Mouse (Mus musculus) megakaryocyte, adult 5-6 weeks (primary cell): Measurements from ENCODE around the gene P2rx7. TPM values are rescaled to one million over a fixed set of nuclear protein-coding genes. Genes with fewer than 3 reads are reported as not detected.
A peak's percentile ranks its signal among the peaks of the same experiment; 100 is the strongest.
"Not testable (repeated sequence)": the region's sequence is repeated elsewhere in the genome, so short reads cannot be mapped to it uniquely, and the experiment has no call there.

Source experiments
- ATAC-seq: 2 replicates; pipeline ENCODE4 v1.8.0; 2016; ENCODE audit warnings: mild to moderate bottlenecking, inconsistent platforms; ENCODE audit not compliant: poor library complexity, severe bottlenecking
- total RNA-seq, 2 experiments: library from RNA; stranded (forward) in 1 of 2; stranded (reverse) in 1 of 2; fragments of 153-499, 151-499 nt in 1 of 2; fragments of 221-1000, 200-1000 nt in 1 of 2; gene quantifications; 2 replicates each; pipeline versions ENCODE4 v1.2.3 to v1.2.4; 2015 to 2017

Gene P2rx7
- total RNA-seq, 2 experiments from 2014 or later, result 35.6 to 61.2 TPM

DNA sequence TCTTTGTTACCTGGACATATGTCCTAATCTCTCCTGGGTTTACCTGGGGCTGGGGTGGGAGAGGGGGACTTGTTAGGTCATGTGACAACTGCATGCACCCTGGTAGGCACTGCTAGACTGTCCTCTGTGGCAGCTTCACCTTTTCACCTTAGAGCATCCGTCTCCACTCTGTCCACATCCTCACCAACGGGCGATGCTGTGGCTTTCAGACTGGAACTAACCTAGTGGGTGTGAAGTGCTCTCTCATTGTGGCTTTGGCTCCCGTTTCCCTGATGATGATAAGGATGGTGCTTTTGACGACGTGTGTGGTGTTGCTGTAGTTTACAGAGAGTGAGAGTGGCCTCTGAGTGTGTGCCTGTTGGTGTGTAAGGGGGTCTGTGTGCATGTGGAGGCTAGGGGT is 1.6 kb downstream of the P2rx7 start:
- ATAC-seq, result peak; percentile 31; the same call in 1 of the 2 replicates

- ATAC-seq, result no peak
These were observed 2.3 kb downstream of the P2rx7 start for GRCm38 (mm10) chr5:122646050-122646449.

- no peak for ATAC-seq
These were observed 3.7 kb downstream of the P2rx7 start for GRCm38 (mm10) chr5:122647256-122647924.

- not testable (repeated sequence) for ATAC-seq
These were observed 4.3 kb downstream of the P2rx7 start for GRCm38 (mm10) chr5:122647952-122648374.

DNA sequence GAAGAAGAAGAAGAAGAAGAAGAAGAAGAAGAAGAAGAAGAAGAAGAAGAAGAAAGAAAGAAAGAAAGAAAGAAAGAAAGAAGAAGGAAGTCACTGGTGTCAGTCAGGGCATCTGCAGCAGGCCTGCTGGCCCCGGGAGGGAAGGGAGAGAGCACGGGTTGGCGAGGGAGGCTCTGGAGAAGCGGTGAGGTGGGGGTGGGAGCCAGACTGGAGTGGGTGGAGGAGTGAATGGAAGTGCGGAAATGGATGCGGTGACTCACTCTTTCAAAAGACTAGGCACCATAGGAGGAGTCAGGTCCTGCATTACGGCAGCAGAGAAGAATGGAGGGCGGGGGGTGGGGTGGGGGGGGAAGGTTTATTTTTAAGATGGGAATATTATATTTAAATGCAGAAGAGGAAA is 5.6 kb downstream of the P2rx7 start:
- ATAC-seq, result no peak

DNA sequence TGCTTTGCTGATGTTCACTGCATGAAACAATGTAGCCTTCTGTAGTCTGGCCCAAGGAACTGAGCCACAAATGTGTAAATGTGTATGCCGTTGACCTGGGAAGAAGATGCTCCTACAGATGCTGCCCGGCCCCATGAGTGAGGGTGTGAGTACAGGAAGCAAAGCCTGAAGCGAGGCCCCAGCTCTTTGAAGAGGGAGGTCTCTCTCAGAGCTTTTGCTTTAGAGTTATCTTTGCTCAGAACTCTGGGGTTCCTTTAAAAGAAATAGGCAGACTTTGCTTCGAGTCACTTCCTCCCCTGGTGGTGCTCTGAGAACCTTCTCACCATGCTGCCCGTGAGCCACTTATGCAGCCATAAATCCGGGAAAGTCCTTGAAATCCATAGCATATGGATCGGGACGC is 6.4 kb downstream of the P2rx7 start:
- ATAC-seq, result no peak

GRCm38 (mm10) chr5:122652506-122652905 is 8.8 kb downstream of the P2rx7 start:
- peak; percentile 66 for ATAC-seq

GRCm38 (mm10) chr5:122653112-122653445 is 9.4 kb downstream of the P2rx7 start:
- peak; percentile 60; the same call in 1 of the 2 replicates for ATAC-seq

DNA sequence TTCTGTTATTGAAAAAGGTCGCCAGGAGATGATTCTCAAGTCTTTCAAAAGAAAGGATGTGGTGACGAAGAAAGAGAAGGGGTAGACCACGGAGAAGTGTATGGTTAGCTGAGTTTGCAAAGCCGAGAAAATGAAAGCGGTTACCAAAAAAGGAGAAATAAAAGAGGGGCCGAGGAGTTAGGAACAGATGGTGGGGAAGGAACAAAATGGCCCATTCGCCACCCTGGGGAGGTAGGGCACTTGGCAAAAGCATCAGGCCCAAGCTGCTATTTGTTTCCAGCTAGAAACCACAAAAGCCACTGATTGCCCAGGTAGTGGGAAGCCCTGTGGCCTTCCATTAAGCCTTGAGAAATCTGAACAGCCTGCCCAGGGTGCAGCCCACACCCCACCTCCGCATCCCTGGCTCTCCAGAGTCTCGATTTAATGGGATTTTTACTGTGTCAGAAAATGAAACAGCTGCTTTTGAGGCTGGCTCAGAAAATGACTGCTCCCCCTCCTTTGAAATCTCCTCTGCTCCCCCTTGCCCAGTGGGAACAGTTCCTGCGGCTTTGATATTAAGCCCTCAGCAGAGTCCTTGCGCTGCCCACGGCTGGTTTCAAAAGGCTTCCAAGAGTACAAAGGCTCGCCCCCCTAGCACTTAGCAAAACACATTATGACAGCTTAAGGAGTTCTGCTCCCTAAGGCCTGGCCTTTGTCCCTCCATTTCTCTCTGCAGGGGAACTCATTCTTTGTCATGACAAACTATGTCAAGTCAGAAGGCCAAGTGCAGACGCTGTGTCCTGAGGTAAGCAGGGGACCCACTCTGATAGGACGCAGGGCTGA is 9.9 kb downstream of the P2rx7 start:
- peak; percentile 56 for ATAC-seq

DNA sequence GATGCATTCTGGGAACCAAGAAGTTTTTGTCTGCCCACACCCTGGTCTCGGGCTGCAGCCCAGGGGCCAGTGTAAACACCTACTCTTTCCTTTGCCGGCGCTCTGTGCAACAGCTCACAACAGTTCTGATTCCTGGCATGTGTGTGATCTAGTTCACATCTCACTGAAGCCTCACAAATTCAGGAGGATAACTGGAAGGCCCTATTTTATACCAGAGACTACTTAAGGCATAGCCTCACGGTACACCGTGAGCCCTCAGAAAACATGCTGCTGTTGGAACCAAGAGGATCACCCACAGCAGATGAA is 10.5 kb downstream of the P2rx7 start:
- no peak for ATAC-seq

DNA sequence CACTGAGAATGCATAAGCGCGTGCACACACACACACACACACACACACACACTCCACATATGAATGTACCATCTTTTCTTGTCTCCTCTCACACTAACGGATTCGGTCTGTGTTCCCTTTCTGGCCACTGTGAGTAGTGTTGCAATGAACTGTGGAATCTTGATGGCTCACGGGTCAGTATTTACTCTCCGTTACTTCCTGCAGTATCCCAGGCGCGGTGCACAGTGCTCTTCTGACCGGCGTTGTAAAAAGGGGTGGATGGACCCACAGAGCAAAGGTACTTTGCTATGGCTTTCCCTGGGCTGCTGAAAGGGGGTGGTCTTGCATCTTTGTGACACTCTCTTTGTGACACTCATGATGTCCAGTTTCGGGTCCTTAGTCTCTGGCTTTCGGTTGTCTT is 13.1 kb downstream of the P2rx7 start:
- ATAC-seq, result no peak

DNA sequence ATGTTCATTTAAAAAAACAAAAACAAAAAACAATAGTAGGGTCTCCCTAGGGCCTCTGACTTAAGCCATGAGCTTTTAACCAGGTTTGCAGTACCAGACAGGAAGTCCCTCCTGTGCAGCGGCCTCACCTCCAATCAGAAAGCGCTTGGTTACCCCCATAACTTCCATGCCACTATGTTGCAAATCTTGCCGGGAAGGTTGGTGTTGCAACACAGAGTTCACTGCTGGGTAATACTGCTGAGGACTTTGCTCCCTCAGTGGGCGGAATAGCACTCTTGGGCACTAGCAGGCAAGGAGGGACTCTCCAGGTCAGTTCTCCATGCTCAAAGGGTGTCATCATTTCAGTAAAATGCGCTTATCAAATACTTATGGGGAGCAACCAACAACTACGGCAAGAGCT is 18.8 kb downstream of the P2rx7 start:
- ATAC-seq, result peak; percentile 56; the same call in 1 of the 2 replicates

DNA sequence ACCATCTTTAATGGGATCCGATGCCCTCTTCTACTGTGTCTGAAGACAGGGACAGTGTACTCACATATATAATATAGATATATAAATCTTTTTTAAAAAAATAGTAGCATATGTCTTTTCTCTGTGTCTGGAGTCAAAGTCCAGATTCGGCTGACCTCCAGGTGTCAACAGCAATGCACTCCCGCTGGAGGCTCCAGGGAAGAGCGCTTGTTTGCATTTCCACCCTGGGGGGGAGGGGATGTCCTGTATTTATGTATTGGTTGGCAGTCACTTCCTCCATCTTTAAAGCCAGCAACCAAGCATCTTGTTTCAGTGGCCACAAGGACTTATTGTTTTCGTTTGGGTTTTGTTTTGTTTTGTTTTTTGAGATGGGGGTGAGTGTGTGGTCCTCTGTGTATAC is 21.3 kb downstream of the P2rx7 start:
- ATAC-seq, result no peak

- ATAC-seq, result no peak
These were observed 25.5 kb downstream of the P2rx7 start for GRCm38 (mm10) chr5:122668981-122669897.

- not testable (repeated sequence) for ATAC-seq
These were observed 27.9 kb downstream of the P2rx7 start for GRCm38 (mm10) chr5:122671641-122672040.

- no peak for ATAC-seq
These were observed 28.6 kb downstream of the P2rx7 start for GRCm38 (mm10) chr5:122672298-122672697.

- ATAC-seq, result no peak
These were observed 32.3 kb downstream of the P2rx7 start for GRCm38 (mm10) chr5:122676002-122676401.

GRCm38 (mm10) chr5:122677983-122678382 is 34.3 kb downstream of the P2rx7 start:
- ATAC-seq, result 0 out of 2 replicates have a peak, but pooled peaks have one; percentile 27

- ATAC-seq, result no peak
These were observed 36.2 kb downstream of the P2rx7 start for GRCm38 (mm10) chr5:122679881-122680280.

DNA sequence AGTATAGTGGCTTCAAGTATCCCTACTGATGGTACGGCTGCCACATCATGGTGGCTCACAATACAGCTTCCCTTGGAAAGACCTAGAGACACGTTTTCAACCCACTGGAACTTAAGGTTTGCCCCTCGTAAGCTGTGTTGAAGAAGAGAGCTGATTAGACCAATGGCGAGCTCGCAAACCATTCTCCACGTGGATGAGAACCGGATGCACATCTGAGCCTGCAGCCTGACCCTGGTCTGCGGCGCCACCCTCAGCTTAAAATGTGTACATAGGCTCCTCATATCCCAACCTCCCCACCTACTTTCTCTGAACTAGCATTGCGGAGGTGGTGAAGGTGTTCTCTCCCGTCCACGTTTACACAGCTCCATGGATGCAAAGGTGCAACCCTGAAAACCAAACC is 37.6 kb downstream of the P2rx7 start:
- no peak for ATAC-seq

DNA sequence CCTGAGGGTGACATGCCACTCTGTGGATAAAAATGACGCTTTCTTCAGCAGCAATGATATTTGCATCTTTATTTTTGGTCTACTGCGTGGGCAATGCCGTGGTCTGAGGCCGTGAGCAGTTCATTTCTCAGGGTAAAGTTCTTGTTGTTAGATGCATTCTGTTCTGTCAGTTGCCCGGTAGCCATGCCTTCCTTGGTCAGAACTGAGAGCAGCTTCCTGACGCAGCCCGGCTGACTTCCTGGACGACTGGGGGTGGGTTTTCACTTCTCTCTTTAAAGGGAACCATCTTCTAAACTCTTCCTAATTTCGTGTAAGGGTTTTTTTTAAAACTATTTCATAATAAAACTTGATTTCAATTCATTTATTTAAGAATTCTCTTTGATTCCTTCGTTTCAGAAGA is 40.2 kb downstream of the P2rx7 start:
- peak; percentile 87 for ATAC-seq
